Mouse (Mus musculus): ENCODE results near the gene Tub. TPM values are rescaled to one million over a fixed set of nuclear protein-coding genes. Genes with fewer than 3 reads are reported as not detected.

Gene Tub
- polyA plus RNA-seq, 1 experiment, result 1.7 TPM

DNA sequence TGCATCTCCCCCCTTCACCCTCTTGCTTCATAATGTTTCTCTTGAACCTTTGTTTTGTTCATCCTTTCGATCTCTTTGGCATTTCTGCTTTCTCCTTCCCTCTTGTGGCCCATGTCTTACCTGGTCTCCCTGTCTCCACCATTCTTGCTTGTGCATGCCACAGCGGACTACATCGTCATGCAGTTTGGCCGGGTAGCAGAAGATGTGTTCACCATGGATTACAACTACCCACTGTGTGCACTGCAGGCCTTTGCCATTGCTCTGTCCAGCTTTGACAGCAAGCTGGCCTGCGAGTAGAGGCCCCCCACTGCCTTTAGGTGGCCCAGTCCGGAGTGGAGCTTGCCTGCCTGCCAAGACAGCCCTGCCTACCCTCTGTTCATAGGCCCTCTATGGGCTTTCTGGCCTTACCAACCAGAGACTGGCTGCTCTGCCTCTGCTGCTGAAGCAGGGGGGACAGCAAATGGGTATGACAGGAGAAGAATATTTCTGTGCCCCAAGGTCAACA, 79.9 kb downstream of the Tub start:
- no peak for DNase-seq (ENCODE audit: low spot score)

DNA sequence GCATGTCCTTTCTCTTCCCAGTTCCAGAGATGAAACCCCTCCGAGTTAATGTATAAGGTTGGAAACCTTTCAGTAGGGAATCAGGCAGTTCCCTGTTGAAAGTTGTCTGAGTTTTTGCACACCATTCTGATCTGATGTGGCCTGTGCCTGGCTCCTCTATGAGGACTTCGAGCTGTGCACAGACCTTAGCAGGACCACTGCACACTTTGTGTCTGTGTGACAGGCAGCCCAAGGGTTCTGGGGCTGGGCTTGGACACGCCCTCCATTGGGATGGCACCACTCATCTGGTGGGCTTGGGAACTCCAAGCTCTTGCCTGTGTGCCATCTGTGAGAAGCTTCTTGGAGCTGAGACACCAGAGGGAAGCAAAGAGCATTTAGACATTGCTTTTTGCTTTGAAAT, 81.2 kb downstream of the Tub start:
- DNase-seq (ENCODE audit: low spot score), result no peak

DNA sequence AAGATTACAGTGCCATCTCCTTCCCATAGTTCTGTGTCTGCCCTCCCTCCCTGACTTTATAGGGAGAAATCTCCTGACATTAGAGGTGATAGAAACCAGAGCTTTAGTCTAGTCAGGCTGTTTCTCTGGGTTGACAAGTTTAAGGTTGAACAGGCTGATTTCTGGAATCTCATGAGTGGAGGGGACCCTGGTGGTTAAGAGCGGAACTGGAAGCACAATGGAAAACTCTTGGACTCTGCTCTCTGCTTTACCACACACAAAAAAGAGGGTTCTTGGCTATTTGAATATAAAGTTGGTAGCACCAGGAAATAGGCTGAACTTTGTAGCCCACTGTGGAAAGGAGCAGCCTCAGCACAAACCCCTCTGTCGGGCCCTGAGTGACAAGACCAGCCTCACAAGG, 81.9 kb downstream of the Tub start:
- DNase-seq (ENCODE audit: low spot score), result no peak

DNA sequence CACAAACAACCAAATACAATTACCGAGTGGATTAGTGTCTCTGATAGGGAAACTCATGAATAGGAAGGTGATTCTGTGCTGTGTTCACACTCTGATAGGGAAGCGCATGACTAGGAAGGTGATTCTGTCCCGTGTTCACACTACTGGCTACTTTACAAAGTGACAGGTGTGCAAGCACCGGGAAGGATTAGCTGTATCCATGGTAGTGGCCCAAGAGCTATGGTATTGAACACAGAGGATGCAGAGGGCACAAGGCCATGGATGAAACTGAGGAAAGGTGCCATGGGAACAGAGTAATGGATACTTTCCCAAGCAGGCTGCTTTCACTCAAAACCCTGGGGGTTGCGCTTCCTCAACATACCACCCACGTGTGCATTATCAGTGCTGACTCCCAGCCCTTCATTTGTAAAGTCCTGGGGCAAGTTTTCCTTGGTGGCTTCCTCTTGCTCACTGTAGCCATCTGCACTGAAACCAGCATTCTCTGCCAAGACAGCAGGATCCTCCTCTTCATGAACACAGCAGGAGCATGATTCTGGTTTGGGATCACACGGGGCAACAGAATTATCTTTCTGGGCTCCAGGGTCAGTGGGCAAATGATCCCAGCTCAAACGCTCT, 88.1 kb downstream of the Tub start:
- DNase-seq (ENCODE audit: low spot score), result no peak

DNA sequence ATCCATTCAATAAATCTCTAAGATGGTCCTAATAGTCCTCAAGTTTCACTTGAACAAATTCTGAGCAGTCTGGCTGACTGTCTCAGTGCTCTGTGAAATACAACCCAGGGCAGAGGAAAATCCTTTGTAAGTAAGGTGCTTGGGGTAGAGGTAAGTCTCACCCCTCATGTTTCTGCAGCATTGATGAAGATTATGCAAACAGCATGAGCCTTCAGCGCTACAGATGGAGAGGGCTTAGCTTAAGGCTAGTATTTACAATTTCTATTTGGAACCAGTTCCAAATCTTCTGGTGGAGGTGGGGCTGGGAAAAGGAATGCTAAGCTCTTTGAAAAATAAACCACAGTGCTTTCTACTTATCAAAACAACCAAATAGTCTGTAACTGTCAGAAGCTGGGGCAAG, 88.8 kb downstream of the Tub start:
- no peak for DNase-seq (ENCODE audit: low spot score)

DNA sequence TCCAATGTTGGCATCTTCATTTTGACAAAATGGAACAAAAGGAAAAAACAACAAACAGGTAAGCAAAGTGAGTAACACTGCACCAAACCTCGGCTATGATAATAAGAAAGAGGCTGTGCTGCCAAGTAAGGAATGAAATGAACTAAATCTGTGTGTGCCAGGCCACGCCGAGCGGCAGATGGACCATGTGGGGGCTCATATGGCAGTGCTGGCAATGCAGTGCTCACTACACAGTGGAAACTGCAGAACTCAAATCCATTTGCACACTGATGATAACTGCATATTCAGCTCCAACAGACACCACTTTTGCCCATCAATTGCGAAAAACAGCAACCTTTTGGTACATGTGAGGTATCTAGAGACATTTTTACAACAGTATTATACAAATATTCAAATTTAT, 89.3 kb downstream of the Tub start:
- no peak for DNase-seq (ENCODE audit: low spot score)

DNA sequence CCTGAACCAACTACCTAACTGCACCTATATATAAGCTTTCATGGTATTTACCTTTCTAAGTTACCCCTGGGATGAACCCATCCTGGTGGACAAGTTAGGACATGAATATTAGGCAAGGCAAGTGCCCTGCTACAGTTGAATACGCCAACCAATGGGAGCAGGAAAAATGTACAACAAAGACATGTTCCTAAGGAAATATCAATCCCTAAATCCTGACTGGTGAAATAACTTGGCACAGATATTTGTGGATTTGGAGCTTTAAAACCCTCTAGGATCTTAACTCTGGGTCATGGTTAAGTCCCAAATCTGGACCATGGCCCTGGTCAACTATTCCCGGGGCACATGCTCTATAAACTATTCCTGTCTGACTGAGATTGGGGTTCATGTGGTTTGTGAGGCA, 95.7 kb downstream of the Tub start:
- no peak for DNase-seq (ENCODE audit: low spot score)

DNA sequence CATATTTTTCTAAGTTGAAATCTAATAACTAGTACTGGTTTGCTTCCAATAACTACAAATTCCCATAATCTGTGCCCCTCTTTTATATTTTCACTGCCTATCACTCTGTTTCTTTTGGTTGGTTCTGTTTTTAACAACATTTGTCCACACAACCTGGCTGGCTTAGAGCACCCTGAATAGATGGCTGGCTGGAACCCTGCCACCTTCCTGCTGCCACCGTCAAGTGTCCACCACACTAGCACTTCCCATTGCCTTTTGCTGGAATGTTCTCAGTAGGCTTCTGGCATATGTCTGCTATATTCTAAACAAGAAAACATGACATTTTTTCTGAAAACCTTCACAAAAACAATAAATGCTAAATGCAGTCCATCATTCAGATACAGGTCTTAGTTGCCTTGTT, 100.7 kb downstream of the Tub start:
- DNase-seq (ENCODE audit: low spot score), result no peak

DNA sequence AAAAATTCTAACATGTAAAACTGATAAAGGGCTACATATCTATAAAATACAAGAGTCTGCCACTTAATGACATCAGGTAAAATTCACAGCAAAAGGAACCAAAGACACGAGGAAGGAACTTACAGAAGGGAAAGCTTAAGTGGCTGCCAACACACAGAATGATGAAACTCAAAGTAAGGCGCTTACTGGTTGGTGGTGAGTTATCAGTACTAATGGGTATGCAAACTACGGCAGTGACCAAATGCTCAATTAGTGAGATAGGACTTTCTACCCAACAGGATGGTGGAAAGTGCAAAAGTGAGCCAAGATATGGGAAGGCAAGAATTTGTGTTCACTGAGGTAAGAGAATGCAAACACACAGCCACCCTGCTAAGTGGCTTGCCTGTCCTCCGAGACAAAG, 109.4 kb downstream of the Tub start:
- DNase-seq (ENCODE audit: low spot score), result no peak

DNA sequence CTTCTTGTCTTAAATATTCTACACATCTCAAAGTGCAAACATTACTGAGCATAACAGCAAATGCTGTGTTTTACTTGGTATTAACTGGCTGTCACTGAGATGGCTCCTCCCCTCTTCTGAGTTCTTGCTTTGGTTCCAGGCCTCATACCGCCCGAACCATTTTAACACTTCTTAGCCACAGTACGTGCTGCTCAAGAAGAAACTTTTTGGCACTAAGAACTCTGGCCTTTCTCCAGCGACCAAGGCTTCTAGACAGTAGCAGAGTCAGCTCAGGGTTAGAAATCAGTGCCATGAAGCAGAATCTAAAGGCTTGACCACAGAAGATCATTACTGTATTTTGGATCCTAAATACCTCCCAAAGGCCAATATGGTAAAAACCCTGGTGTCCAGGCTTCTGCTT, 119.5 kb downstream of the Tub start:
- DNase-seq (ENCODE audit: low spot score), result no peak

DNA sequence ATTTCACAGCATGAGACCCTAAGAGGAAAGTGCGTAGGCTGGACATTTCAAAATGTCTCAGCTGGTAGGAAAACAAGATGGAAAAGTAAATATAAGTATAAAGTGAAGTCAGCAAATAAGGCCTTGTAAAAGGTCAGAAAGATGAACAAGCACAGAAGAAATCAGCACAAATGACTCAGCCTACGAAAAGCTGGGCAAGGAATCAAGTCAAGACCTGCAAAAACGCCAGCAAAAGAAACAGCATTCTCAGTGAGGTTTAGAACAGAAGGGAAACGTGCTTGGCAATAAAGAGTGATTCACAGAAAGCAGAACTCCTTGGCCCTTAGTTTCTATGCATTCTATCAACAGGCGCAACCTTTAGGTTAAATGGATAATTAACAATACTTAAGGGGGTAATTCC, 122.2 kb downstream of the Tub start:
- DNase-seq (ENCODE audit: low spot score), result no peak

DNA sequence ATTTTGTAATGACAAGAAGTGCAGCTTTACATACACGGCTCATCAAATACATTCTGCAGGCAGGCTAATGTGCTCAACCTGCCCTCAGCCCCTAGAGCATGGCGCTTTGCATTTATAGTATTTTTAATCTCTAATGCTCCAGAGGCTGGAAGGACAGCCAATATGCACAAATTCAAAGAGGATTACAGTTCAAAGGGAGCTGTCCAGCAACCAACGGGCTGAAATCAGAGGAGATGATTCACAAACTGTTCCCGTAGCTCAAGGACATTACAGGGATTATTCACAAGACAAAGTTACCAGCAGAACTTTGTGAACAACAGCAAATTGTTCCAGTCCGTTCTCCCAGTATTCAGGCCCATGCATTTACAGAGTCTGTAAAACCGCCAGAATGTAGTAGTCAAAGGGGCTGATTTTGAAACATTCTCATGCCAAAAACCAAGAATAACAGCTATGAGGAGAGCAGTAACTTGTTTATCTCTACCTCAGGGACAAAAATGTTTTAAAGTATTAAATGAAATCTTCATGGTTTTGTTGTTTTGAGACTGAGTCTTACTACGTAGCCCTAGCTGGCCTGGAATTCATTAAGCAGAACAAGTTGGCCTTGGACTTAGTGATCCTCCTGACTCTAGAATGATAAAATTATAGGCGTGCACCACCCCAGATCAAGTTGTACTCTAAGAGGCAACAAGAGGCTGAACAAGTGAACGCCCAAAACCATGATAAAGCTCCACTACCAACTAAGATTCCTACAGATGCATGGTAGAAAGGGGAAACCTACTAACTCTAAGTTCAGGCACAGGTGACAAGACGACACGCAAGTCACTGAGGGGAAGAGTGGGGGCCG, 132.4 kb downstream of the Tub start:
- DNase-seq (ENCODE audit: low spot score), result no peak

DNA sequence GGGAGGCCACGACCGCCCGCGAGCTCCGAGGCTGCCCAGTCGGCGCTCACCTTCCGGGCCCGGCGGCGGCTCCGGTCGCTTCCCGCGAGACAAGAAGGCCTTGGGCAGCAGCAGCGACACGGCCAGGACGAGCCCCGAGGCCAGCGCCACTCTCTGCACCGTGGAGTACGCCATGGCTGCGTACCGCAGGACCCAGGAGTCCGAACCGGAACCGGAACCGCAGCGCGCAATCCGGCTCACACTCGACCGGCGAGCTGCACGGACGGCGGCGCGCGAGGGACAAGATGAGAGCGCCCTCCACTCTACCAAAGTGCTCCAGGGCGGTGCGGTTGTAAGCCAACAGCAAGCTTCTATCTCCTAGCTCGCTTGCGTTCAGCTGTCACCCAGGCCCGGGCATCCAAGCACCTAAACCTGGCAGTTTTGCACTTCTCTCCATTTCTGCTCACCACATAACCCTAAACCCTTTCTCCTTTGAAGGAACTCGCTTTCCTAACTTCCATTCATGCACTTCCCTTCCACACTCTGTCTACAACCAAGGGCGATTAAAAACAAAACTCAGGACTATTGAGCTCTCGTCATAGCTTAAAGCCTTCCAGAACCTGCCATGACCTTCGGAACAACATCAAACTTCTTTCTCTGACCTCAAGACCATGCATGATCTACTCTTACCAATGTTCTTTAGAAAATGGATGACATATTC, 133.1 kb downstream of the Tub start, which contains the start of gene Ric3:
Gene Ric3, minus strand, starts transcription at position 219 of the 700 bp plus-strand sequence.
- DNase-seq (ENCODE audit: low spot score), result peak; percentile 35

DNA sequence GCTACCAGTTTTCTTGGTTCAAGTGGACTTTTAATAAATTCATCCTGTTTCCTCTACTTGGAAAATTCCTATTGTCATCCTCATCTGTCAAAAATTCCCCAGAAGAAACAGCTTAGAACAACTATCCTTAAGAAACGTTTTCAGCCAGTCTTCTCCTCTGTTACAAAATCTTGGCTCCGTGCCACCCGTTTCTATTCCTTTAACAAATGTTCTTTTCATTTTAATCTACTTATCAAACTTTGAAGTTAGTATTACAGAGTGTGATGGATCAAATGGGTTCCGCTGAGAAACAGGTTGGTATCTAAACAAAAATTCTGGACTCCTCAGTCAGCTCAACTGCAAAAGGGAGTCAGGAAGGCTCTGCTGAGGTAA, 133.7 kb downstream of the Tub start:
- no peak for DNase-seq (ENCODE audit: low spot score)

Other genes starting within 250 kb of the Tub start
- gene Olfr512, start 237.0 kb upstream of the Tub start, polyA plus RNA-seq (2012; rRNA removed), result not detected in 2 replicates
- not detected in 2 replicates for gene Olfr513, start 199.4 kb upstream of the Tub start, polyA plus RNA-seq (2012; rRNA removed)
- gene Olfr514, start 124.3 kb upstream of the Tub start, polyA plus RNA-seq (2012; rRNA removed), result not detected in 2 replicates
- gene Olfr516, start 99.8 kb upstream of the Tub start, polyA plus RNA-seq (2012; rRNA removed), result not detected in 2 replicates
- not detected in 2 replicates for gene Olfr517, start 78.0 kb upstream of the Tub start, polyA plus RNA-seq (2012; rRNA removed)
- gene Olfr518, start 65.3 kb upstream of the Tub start, polyA plus RNA-seq (2012; rRNA removed), result not detected in 2 replicates
- gene Olfr519, start 55.9 kb upstream of the Tub start, polyA plus RNA-seq (2012; rRNA removed), result not detected in 2 replicates
- gene Nlrp10, start 20.2 kb upstream of the Tub start, polyA plus RNA-seq (2012; rRNA removed), result 0.47 and 0.52 TPM in 2 replicates
- 119 and 192 TPM in 2 replicates for gene Eif3f, start 15.9 kb upstream of the Tub start, polyA plus RNA-seq (2012; rRNA removed)
- 10.3 and 12.2 TPM in 2 replicates for gene Ric3, start 133.0 kb downstream of the Tub start, polyA plus RNA-seq (2012; rRNA removed)
- 155 and 164 TPM in 2 replicates for gene Lmo1, start 224.9 kb downstream of the Tub start, polyA plus RNA-seq (2012; rRNA removed)